Mouse (Mus musculus) spleen, postnatal 10 days (tissue): ENCODE data around the gene Fsip1.
"Not testable (repeated sequence)": the region's sequence is repeated elsewhere in the genome, so short reads cannot be mapped to it uniquely, and the experiment has no call there.

Source experiments
- DNase-seq, 2 experiments: peaks; one replicate each; pipeline ENCODE4 v3.0.0; 2021 to 2022; ENCODE audit warnings: low spot score in 2 of 2

Fsip1 gene

GRCm38 (mm10) chr2:118179472-118179871 lies 77.3 kb downstream of the Fsip1 start:
- no peak for DNase-seq

DNA sequence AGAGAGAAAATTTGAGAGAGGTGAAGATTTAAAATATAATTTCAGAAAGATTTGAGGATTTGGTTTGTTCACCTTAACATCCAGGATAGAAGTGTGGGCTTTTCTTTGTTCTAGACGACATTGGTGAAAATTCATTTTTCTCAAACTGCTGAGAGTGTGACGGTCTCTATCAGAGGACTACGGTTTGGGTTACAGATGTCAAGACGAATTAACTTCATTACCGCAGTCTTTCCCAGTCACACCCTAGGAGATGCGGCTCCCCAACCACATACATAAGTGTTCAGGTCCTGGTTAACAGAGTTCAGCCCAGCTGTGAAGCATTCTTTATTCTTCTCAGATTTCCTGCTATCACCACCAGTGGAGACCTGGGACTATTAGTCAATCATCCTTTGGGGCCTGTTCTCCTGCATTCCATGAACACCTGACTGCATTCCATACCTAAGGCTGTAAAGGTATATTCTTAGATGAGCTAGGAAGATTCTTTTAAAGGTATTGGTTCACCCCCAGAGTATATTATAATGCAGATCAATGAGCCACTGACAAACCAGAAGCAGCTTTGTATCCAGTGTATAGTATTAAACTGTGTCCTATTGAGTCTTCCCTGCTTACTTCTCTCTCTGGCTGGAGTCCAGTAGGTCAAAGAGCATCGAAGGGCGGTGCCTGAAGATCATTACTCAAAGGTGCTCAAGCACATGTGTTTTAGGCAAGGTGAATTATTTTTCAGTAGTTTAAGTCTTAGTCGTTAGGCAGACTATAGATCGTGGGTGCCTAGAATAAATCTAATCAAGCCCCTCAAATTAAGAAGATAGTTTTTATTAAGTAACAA lies 82.0 kb downstream of the Fsip1 start:
- DNase-seq = no peak

GRCm38 (mm10) chr2:118168225-118168624 lies 88.5 kb downstream of the Fsip1 start:
- DNase-seq = no peak

DNA sequence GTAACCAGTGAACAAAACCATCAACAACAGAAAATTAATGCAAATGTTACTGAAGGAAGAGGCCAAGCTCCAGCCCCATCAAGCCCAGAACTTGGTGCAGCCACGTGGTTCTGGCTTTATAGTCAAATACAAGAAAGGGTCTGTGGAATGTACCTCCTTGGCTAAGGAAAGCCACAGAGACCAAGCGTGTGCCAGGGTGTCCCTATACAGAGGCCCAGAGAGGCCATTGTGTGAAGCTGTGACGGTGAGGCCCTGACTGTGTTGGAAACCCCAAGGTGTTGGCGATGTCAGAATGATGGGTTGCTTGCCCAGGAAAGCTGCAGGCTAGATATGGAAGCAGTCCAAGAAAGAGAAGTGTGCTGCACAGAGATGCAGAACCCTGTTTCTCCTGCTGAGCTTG lies 89.0 kb downstream of the Fsip1 start:
- DNase-seq = no peak

- DNase-seq = no peak
Observed at GRCm38 (mm10) chr2:118165691-118166090, 91.1 kb downstream of the Fsip1 start.

DNA sequence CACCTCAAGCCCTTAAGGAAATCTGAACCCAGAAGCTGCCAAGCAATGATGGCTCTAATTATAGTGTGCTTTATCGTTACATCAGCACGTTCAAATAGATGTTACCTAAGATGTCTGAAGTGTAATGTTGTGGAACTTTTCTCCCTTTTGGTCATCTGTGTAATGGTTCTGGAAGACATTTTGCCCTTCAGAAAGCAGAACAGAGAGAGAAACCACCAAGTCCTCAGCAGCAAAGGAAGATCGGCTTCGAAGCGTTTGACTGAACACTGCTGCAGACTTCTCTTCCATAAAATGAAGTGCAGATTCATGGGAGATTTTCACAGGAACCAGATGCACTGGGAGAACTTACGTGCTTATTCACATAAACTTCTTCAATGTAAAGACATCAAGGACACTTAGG lies 92.6 kb downstream of the Fsip1 start:
- no peak for DNase-seq

DNA sequence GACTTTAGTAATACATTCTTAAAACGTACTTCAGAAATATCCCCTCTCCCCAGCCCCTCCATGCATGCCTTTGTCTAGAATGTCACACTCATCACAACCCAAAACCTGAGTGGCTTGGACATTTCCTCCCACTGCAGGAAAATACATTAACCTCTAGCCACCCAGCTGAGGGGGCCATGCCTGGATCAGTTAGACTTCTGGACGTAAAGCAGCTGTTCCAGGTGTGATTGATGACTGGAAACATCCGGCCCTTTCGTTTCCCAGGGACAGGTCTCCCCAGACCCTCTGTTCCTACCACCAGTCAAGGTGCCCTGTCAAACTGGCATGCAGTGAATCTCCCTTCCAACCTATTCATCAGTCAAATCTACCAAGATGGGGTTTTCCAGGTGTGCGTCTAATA lies 94.3 kb downstream of the Fsip1 start:
- no peak for DNase-seq

GRCm38 (mm10) chr2:118160991-118161390 lies 95.8 kb downstream of the Fsip1 start:
- no peak for DNase-seq

DNA sequence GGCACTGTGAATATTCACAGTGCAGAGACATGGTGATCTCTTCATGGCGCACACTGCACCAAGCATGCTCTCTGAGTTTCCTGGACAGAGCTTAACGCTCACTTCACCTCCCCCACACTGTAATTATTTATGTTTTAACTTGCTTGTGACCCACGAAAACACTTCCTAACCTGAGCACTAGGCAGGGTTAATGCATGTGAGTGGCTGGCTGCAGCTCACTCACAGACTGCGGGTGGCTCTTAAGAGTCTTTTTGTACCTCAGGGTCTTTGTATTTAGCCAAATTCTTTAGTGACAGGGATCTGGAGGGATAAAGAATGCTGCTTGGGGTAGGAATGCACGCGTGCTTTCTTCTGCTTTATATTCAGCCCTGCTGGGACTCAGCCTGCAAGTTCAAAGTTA lies 96.2 kb downstream of the Fsip1 start:
- no peak for DNase-seq

DNA sequence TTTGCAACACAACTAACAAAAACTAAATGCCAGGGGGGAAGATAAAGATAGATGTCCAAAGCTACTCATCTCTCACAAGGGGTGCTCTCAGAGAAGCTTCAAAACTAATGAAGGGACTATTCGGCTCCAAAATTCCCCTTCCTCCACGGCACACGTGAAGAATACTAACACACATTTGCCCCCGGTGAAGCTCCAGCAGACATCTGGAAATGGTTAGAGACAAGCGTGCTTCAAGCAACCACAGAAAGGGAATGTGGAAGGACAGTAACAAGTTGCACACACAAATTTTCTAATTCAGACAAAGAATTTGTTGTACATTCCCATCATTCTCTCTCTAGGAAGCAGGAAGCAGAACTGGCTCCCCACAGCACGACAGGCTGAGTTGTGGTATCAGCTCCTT lies 97.6 kb downstream of the Fsip1 start:
- no peak for DNase-seq

DNA sequence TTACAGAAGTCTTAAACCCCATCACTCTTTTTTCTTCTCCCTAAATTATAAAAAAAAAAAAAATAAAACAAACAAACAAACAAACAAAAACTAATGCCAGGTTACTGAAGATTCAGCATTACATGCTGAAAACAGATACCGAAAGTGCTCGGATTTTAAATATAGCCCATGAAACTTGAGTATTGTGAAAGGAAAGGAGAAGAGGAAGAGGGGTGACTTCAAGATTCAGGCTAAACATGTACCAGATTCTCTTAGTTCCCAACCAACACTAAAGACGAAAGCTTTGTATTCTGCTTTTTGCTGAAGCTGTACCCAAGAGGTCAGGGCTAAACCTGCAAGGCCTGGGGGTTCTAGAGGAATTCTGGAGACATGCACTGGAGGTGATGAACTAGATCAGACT lies 98.7 kb downstream of the Fsip1 start:
- no peak for DNase-seq

GRCm38 (mm10) chr2:118149855-118150563 lies 106.8 kb downstream of the Fsip1 start:
- DNase-seq = no peak

GRCm38 (mm10) chr2:118148321-118149142 lies 108.2 kb downstream of the Fsip1 start:
- DNase-seq = no peak

GRCm38 (mm10) chr2:118147749-118148148 lies 109.0 kb downstream of the Fsip1 start:
- DNase-seq = not testable (repeated sequence)

DNA sequence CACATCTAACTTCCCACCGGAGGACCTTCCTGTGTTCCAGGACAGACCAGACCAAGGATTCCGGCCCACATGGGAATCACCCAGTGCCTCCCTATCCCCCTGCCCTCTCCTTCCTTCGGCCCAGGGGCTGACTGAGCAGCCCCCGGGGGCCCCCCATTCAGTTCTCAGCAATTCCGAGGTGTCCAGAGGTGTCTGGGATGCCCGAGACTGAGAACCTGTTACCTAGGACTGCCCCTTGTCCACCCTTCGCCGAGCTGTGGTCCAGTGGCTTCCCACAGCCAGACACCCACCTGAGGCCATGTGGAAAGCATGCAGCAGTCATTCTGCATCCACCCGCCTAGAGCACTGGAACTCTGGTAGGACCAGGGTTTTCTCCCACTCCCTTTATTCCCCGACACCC lies 115.1 kb downstream of the Fsip1 start:
- DNase-seq = no peak

GRCm38 (mm10) chr2:118139261-118139660 lies 117.5 kb downstream of the Fsip1 start:
- DNase-seq = no peak

DNA sequence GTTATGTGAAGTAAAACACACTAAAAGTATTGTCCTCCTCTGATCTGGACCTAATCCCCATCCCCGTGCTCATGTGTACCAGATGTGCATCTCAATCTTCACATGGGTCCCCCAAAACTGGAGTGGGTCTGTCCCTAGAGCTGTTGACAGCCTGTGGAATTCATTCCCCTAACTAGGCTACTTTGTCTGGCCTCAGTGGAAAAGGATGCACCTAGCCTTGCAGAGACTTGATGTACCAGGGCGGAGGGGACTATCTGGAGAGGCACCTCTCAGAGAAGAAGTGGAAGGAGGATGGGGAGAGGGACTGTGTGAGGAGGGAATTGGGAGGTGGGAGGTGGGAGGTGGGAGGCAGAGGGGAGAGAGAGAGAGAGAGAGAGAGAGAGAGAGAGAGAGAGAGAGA lies 119.0 kb downstream of the Fsip1 start:
- DNase-seq = no peak

DNA sequence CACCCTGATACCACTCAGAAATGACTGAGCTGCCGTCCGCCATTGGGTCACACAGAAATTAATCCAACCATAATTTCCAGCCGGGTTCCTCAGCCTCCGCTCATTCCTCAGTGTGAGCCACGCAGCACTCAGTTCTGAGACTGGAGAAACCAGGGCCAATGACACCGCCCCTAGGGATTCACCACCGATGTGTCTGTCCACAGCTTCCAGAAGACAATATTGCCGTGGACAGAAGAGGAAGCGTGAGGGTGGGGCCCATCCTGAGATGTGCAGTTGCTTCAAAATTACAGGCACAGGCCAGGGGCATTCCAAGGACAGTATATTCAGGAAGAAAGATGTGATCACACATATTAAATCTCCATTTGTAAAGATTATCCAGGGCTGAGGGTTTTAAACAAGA lies 119.7 kb downstream of the Fsip1 start:
- DNase-seq = no peak

- no peak for DNase-seq
Observed at GRCm38 (mm10) chr2:118128313-118128712, 128.5 kb downstream of the Fsip1 start.

- DNase-seq = no peak
Observed at GRCm38 (mm10) chr2:118127516-118128288, 129.1 kb downstream of the Fsip1 start.

- no peak for DNase-seq
Observed at GRCm38 (mm10) chr2:118125943-118126470, 130.8 kb downstream of the Fsip1 start.
